Mouse (Mus musculus) liver, adult 2 months (tissue): ENCODE measurements around the gene Rasa2.

Experiments
- CTCF ChIP-seq: fragments of 200-500 bp; IDR thresholded peaks from 2 replicates; pipeline ENCODE4 v1.5.1; 2011; ENCODE audit warnings: low read depth, low read length, control low read depth
- POLR2A ChIP-seq: fragments of 200-500 bp; IDR thresholded peaks from 2 replicates; pipeline ENCODE4 v1.6.1; 2011; ENCODE audit warnings: low read length, control low read depth; ENCODE audit not compliant: insufficient read depth; ENCODE audit errors: extremely low read depth

- no peak for TF ChIP-seq CTCF
- no peak for TF ChIP-seq POLR2A
Measured at GRCm38 (mm10) chr9:96505156-96505555, 126.3 kb downstream of the Rasa2 start.
